Mouse (Mus musculus) frontal cortex, postnatal 10 days (tissue): ENCODE results near the gene Fancc.

ENCODE experiments used
- DNase-seq, 2 experiments: peaks; one replicate each; pipeline ENCODE4 v3.0.0; 2022; ENCODE audit warnings: low spot score in 2 of 2, mixed read lengths in 1 of 2

The Fancc gene

DNA sequence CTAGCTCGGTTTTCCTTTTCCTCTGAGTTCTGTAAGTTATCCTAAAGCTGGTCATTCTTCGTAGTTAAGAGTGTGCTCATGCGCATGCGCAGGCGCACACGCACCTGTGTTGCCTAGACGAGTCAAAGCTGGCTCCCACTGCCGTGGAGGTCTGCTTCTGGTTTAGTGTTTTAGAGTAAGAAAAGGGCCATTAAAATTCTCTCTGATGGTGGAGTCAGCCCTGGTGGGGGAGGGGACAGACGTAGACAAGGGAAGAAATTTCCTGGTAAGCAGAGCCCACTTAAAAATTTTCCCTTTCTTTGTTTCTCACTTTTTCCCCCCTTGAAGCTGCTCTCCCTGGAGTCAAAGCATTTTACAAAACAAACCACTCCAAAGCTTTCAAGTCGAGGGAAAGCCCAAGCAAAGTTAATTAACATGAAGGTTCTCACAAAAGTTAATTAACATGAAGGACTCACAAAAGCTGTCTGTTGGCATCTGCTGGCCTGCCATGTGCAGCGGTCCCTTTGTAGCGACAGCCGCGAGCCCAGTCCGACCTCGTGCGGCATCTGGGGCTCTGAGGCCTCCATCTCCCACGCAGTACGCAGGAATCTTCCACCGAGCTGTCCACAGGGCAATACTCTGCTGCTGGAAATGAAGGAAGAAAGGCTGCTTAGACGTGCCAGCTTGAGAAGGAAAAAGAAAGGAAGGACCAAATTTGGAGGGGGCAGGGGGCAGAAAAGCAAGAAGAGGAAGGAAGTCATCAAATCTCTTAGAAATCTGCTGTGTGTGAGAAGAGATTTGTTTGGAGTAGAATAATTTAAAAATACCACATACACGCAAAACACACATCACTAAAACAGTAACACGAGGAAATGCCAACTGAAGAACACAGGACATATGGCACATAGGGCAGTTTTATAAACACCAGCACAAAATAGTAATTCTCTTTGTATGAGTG is at the start of gene Fancc:
Gene Fancc, minus strand, starts transcription at position 633 of the 937 bp plus-strand sequence.
- no peak for DNase-seq

DNA sequence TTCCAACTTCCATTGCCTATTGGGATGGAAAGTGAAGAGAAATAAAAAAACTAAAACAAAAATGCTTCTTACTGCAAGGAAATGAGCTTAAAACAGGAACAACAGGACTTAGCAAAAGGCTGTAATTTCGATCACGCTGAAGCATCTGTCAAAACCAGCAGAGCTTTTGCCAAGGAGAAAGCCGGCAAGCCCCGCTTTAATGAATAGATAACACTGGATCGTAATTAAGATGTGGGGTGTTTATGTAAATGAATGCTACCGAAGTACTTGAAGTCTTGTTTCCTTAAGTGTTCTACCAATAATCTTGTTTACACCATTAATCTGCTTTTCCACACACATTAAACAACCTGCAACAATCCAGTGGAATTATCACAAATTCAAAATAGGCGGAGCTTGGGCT is 48.2 kb upstream of the Fancc start:
- DNase-seq, result no peak

DNA sequence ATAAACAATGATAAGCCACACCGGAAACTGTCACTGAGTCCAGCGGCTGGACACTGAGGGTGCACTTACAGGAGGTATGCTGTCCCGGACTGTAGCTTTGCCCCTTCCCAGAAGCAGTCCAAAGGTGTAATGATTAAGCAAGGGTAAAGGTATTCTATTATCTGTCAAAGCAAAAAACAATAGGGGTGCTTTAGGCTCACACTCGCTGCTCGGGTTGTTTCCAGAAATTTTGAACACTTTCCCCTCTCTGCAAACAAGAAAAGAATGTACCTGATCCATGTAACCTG is 47.8 kb upstream of the Fancc start:
- DNase-seq, result no peak

DNA sequence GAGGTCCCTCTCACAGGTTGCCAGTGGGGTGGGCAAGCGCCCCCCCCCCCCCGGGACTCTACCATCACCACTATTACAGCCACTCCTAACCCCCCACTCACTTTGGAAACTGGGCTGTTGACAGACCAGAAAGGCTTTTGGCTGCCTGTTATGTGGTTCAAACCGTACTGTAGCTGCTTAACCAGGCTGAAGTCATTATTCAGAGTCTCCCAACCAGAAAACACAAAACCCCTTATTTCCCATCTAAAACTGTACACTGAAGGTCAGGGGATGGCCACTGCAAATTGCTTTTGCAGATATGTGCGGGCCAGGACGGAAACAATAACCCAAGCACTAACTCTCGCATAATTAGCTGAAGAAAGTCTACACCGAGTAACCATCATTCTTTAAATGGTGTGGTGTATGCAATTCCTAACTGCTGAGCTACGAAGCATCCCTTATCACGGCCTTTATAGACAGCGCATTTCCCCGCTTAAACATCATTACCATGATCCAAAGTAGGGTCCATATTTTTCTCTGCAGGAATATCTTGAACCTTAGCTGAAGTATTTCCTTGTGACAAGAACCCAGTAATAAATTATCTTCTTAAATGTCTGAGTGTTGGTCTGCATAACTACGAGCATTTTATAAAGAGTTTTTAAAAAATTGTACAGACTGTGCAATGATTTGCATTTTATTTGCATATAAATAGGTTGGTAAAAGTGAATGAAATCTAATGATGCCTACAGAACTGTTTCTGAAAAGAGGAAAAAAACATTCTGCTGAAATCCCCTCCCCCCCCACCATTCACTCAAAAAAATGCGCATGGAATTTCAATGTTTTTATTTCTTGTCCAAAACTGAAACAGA is 47.3 kb upstream of the Fancc start:
- DNase-seq, result no peak

DNA sequence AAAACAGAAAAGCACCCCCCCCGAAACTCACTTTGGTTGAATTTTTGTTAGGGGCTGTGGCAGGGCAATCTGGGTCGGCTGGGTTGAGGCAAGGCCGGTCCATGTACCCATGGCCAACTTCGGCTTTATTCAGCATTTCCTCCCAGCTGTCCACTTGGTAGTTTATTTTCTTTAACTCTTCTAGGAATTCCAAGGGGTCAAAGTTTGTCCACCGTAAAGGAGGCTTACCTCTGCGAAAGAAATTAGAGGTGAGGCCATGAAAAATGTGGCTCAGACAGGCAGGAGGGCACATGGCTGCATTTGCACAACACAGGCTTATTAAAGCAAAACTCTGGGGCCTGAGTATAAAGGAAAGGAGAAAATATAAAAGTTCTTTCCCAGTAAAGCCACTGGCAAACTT is 46.4 kb upstream of the Fancc start:
- no peak for DNase-seq

DNA sequence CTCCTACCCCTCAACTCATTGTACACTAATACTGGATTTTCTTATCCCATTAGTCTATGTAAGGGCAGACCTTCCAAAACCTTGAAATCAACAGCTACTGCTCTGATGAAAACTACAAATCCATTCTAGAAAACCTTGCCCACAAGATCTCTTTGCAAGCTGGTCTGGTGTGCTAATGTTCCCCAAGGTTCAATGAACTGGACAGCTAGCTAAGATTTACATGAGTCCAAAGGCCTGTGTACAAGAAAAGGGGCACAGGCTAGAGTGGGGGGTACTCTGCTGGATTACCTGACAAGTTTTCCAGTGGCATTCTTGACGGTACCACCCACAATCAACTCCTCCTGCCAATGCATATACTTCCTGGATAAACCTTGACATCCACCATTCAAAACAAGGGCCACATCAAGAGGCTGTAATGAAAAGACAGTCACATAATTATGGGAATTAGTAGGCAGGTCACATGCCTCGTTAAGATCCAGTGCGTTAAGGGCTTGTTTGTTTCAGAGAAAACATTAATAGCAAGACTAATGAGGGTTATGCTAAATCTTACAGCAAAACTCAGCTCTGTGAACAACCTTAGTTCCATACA is 45.8 kb upstream of the Fancc start:
- no peak for DNase-seq

DNA sequence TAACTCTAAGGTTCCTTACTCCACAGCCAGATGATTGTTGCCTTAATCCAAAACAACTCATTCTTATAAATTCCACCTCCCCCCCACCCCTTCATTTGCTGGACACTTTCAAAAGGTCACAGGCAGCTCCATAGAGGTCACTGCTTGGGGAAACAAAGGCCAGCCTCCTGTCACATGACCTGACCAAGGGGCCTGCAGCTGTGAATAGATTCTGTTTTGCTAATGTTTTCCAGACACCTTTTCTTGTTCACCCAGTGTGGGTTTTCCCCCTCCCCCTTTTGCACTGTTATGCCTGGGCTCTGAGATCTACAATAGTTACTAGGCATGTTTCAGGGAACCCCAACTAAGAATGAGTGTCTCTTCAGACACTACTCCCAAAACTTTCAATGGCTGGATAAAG is 44.4 kb upstream of the Fancc start:
- no peak for DNase-seq

DNA sequence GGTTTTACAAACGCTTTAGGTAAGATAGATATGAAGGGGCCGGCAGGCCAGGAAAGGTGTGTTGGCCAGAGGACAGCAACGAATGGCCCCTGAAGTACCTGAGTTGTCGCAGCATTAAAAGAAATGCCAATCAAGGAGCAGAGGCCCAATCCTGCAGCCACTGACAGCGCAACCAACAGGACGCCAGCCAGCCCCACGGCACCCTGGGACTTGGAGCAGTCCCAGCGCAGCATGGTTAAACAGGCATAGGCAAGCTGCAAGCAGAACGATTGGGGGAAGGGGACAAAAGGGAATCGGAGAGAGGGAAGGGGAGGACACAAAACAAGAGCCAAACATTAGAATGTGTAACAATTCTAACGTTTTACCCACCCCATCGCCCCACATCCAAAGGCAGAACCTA is 43.5 kb upstream of the Fancc start:
- DNase-seq, result no peak

DNA sequence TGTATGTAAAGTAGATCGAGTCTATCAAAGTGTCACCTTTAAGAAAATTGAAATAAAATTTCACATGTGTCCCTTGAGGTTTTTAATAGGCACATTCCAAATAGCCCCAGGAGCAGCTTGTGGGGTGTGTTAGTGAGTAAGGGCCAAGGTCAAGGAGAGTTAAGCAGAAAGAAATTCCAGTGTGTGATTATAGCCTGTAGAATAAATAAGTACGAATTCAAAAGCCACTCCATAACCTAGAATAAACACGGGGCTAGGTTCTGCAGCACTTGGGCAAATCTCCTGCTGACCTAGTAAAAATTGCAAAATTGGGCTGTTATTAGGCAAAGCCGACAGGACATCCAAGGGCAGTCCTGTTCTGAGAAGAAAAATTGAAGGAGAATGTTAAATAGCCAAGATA is 37.9 kb upstream of the Fancc start:
- DNase-seq, result no peak

DNA sequence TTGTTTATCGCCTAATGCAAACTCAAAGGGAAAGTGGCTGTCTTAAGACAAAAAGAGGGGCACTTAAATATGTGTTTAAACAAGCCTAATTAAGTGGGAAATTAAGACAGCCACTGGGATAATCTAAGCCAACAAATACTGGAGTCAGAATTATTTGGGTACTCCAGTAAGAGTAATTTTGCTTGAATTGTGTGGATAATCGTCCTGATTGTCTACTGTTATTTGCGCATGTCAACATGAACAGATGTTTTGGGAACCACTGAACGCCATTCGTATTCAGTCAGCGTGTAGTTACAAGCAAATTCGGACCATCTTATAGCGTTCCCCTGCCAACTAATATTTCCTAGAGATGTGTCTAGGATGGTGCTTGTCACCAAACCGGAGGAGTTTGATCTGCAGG is 33.8 kb upstream of the Fancc start:
- DNase-seq, result no peak

DNA sequence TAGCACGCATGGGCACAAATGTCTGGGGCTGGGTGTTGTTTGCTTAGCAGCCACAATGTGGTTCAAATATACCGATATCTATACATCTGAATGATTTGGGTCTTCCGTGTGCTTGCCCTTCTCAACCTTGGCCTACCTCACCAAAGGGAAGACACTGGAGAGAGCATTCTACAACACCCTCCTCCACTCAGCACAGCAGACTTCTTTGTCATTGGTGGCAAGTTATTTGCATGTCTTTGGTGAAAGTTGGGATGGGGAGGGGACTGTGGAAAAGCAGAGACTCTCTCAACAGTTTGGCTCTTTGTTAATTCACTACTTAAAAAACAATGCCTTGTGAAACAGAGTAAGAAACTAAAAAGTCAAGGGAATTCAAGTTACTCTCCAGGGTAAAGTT is 33.3 kb upstream of the Fancc start:
- no peak for DNase-seq

DNA sequence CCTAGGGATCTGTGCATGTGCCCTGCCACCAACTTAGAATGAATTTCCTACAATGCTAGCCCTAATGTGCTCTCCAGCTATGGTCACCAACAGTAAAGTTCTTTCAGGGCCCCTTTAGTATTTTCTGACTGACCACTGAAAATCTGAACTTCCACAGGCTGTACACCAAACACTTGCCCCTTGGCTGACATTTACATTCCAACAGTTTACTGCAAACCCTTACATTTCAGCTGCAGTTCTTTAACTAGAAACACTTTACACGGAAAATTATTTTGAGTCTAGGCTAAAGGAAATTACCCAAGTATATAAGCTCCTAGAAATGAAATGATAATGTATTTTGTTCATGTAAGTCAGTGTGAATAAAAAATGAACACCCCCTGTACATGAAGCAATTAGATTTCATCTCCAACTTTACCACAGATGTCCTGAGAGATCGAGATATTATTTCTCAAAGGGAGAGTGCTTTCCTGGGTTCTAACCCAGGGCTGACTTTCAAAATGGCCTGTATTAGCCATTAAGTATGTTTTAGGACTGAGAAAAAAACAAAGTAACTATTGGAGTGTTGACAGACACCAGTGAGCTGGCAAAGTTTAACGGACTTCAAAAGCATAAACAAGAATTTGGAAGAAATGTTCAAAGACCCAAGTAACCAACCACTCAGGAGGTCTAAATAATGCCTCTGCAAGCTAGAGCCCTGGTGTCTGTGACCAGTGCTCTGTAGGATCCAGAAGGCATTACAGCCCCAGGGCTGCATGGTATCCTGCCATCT is 32.7 kb upstream of the Fancc start:
- DNase-seq, result no peak

DNA sequence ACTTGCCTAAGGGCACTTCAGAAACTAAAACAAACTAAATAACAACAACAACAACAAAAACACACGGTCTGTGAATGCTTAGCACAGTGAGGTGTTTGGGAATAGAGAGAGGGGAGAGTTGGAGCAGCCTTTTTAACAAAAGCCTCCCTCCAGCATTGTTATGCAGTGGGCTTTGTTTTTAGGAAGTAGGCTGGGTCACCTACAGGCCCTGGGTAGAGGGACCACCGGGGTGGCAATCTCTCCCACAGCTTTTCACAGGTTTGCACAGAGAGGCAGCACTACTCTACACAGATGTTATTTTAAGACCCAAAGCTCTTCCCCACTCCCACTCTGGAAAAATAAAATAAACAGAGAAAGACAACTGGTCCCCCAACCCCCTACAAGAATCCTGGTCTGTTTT is 31.8 kb upstream of the Fancc start:
- DNase-seq, result no peak

DNA sequence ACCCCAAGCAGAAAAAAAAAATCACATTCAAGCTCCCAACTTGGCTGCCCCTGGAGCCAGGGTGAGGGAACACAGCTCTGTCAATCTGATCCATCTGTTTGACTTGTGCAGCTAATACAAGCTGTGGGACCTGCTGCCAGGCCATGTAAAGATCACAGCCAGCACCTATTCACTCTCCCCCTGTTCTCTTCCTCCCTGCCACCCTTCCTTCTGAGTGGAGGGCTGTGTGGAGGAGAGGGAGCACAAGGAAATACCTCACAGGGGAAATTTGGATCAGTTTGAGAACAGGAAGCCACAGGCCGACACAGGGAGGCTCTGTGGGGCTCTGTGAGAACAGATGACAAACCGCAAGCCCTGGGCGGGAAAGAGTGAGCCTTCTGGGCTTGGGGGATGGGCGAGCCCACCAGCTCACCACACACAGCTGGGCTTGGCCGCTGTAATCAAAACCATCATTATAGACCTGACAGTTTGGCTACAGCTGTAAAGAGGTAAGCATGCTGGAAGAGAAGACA is 31.1 kb upstream of the Fancc start:
- DNase-seq, result no peak

DNA sequence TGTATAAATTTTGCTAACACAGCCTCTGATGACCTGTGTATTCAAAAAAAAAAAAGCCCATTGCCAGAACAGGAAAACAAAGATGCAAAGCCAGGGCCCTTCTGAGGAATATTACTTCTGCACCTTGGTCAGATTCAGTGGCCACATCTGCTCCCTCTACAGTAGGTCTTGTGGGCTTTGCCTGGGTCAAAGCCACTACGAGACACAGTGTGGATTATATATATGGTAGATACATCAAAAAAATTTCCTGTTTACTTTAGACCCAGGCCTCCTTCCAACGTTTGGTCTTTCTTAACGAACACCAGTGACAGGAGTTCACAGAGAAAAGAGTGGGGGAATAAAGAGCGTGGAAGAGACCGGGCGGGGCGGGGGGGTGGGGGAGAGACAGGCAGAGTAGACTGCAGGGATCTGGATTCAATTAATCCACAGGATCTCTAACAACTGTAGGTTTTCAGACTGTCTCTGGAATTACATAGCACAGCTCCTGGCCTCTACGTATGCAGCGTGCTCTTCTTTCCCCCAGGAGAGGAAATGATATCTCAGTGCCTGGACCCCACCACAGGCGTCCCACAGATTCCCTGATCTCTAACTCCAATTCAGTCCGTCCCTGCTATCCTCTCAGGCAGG is 28.6 kb upstream of the Fancc start:
- no peak for DNase-seq

DNA sequence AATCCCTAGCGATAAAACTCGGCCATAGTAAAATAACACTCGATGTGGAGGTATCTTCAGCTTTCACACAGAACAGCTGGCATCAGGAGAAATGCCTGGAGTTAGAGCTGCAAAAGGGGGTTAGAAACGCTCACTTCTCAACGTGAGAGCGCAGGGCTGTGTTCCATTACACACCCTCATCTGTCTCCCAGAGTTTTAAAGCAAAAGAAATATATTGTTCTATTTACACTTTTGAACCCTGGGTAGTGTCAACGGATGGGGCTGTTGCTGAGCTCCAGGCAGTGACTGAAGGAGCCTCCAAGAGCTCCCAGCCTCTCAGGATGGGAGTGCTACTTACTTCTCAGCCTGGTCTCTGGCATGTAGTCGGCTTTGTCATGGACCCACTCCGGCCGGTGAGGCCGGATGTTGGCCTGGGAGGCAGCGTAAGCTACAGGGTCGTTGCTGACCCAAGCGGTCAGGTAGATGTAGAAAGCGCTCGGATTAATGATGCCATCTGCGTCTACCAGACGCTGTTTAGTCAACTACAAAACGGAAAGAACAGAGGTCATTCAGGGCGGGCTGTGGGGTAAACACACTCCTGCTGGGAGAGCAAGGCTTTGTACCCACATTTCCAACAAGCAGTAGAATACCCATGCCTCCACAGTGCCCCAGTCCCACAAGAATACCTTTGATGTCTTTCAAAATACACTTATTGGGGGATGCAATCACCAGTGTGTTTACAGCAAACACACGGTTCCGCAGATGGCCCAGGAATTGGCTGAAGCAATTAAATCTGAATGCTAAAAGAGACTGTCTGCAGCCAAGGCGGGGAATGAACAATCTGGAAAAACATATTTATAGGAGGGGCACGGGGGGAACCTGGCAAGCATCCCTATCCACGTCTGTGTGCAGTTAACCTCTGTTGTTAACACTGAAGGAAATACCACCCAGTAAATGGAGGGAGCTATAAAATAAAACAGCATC is 27.8 kb upstream of the Fancc start:
- DNase-seq, result no peak

DNA sequence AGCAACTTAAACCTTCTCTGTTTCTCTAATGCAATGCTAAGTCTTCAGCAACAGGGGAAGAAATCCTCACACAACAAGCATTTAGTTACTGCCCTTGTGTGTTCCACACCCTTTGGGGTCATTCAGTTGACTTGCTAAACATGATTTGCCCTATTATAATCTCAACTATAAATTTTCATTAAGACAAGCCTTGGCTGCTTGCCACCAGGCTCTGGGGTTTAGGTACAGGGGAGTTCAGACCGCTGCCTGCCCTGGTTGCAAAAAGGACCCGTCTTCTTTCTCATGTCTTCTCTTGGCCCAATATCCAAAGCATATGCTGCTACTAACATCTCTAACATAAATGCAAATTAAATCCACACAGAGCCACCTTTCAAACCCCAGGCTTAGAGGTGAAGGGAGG is 27.0 kb upstream of the Fancc start:
- no peak for DNase-seq

DNA sequence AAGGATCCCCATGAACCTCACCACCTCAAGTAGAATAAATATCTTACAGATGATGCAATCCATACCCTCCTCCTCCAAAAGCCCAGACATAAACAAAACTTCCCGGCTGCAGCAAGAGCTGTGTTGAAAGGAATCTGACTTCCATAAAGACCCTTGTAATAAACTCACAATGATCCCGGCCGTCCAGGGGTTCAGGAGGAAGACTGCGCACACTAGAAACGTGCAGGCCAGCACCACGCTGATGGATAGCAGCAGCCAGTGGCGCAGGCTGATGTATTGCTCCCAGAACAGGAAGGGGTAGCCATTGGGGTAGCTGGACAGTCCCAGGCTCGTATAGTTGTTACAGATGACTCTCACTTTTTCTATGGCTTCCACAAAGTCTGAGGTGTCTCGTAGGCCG is 25.8 kb upstream of the Fancc start:
- no peak for DNase-seq

DNA sequence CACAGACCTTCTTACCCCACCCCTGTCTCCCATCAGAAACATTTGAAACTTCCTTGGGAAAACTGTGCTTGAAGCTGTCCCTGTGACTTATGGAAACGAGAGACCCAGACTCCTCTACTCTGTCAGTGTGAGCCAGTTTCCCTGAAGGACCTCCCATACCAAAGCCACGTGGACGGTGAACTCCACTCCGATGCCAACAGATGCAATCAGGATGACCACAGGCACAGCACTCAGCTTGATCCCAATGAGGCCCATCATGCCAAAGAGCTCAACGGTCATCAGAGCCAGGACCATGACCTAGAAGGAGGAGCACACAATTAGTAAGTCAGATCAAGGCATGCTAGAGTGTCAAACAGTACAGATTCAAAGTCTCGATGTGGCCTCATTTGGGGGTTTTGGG is 23.0 kb upstream of the Fancc start:
- no peak for DNase-seq

DNA sequence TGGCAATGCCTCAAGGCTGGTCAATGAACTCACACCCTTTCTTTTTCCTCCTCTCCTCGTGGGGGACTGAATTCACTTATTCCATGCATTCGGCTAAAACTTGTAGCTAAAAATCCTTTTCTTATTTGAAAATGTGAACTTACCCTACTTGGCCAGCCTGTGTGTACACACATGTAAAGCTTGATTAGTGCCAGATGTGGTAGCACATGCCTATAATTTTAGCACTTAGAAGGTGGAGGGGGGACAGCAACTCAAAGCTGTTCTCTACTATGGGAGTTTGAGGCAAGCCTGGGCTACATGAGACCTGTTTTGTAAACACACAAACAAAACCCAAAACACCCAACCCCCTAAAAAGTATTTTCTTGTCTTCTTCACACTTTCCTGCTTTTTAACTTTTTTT is 19.5 kb upstream of the Fancc start:
- DNase-seq, result no peak
